8 mouse cellular contexts compared by ENCODE assay signal in genomic region chr11:117709308-117709707, GRCm38 (mm10). TPM values are rescaled to one million over a fixed set of nuclear protein-coding genes. Genes with fewer than 3 reads are reported as not detected.
DNase-seq lines count a peak whose midpoint lies in the region; ATAC-seq and TF ChIP-seq lines count a peak whose summit lies in the region.

No protein-coding gene starts in this region.

- peaks cover 15% of the 10 kb centered on the region for H3K4me1 ChIP-seq in heart, embryonic 11.5 days (ENCODE audit: control insufficient read depth, insufficient read depth, low read length)
- no peaks in the 10 kb centered on the region for H3K4me1 ChIP-seq in hindbrain, postnatal 0 days (ENCODE audit: insufficient read depth, low read length)
- no peaks in the 10 kb centered on the region for H3K4me1 ChIP-seq in midbrain, postnatal 0 days (ENCODE audit: insufficient read depth, low read length)

- no peak for ATAC-seq in heart, embryonic 11.5 days (replicated peaks; ENCODE audit: insufficient number of reproducible peaks, low FRiP score, low TSS enrichment)
- ATAC-seq in hindbrain, postnatal 0 days: no peak
- no peak for ATAC-seq in midbrain, postnatal 0 days (ENCODE audit: low FRiP score)
- ATAC-seq in activated CD4-positive, CD25-positive, alpha-beta regulatory T cell, adult 4 months: no peak

- no peak overlapping the region for H3K4me3 ChIP-seq in heart, embryonic 11.5 days (ENCODE audit: low read depth, low read length)
- no peak overlapping the region for H3K4me3 ChIP-seq in hindbrain, postnatal 0 days (ENCODE audit: low read length)
- no peak overlapping the region for H3K4me3 ChIP-seq in midbrain, postnatal 0 days (ENCODE audit: low read depth, low read length)

- no peak overlapping the region for H3K27ac ChIP-seq in heart, embryonic 11.5 days (ENCODE audit: low read depth, low read length)
- H3K27ac ChIP-seq in hindbrain, postnatal 0 days: no peak overlapping the region
- H3K27ac ChIP-seq in midbrain, postnatal 0 days (ENCODE audit: low read depth, low read length): no peak overlapping the region

- DNase-seq in heart, adult 18-20 months: peak; percentile 52 to 88
- DNase-seq in right cerebral cortex, adult 2 months (ENCODE audit: low spot score in 2 of 2): peak; percentile 51 to 75
- DNase-seq in right cerebral cortex, postnatal 25 days: no peak
- DNase-seq in cerebellum, postnatal 10 days: peak; percentile 72 to 76
- DNase-seq in hindbrain, postnatal 0 days (ENCODE audit: low spot score): peak; percentile 81
- DNase-seq in midbrain, postnatal 0 days (ENCODE audit: low spot score): peak; percentile 65

- no peak overlapping the region for H3K9ac ChIP-seq in heart, embryonic 11.5 days (ENCODE audit: low read depth, low read length)
- no peak overlapping the region for H3K9ac ChIP-seq in hindbrain, postnatal 0 days (replicated peaks; ENCODE audit: low read length)
- no peak overlapping the region for H3K9ac ChIP-seq in midbrain, postnatal 0 days (replicated peaks; ENCODE audit: low read length, poor library complexity, severe bottlenecking)

- no peak overlapping the region for H3K4me2 ChIP-seq in heart, embryonic 11.5 days
- no peak overlapping the region for H3K4me2 ChIP-seq in hindbrain, postnatal 0 days (ENCODE audit: low read depth, low read length)
- H3K4me2 ChIP-seq in midbrain, postnatal 0 days (ENCODE audit: low read depth, low read length, poor library complexity, severe bottlenecking): no peak overlapping the region

- no peaks in the 10 kb centered on the region for H3K27me3 ChIP-seq in heart, embryonic 11.5 days (ENCODE audit: control insufficient read depth, insufficient read depth, low read length)
- H3K27me3 ChIP-seq in hindbrain, postnatal 0 days (ENCODE audit: insufficient read depth, low read length): no peaks in the 10 kb centered on the region
- H3K27me3 ChIP-seq in midbrain, postnatal 0 days (ENCODE audit: insufficient read depth, low read length): no peaks in the 10 kb centered on the region

- 62% methylated on average over 4 of the region's 4 CpGs for WGBS in heart, embryonic 11.5 days (ENCODE audit: insufficient replicate concordance)
- WGBS in hindbrain, postnatal 0 days: 56% methylated on average over 4 of the region's 4 CpGs
- WGBS in midbrain, postnatal 0 days: 57% methylated on average over 4 of the region's 4 CpGs

- no peaks in the 10 kb centered on the region for H3K9me3 ChIP-seq in heart, embryonic 11.5 days (replicated peaks; ENCODE audit: control insufficient read depth, low read length)
- no peaks in the 10 kb centered on the region for H3K9me3 ChIP-seq in hindbrain, postnatal 0 days (ENCODE audit: low read length)
- H3K9me3 ChIP-seq in midbrain, postnatal 0 days (ENCODE audit: low read length): no peaks in the 10 kb centered on the region

- peaks cover 3% of the 10 kb centered on the region; the same call in 1 of the 2 replicates for H3K36me3 ChIP-seq in heart, embryonic 11.5 days (ENCODE audit: control insufficient read depth, insufficient read depth, low read length)
- H3K36me3 ChIP-seq in hindbrain, postnatal 0 days (ENCODE audit: insufficient read depth, low read length): peaks cover 14% of the 10 kb centered on the region; the same call in 1 of the 2 replicates
- H3K36me3 ChIP-seq in midbrain, postnatal 0 days (ENCODE audit: insufficient read depth, low read length): peaks cover 5% of the 10 kb centered on the region; the same call in 1 of the 2 replicates

- peak; percentile 68 for TF ChIP-seq CTCF in hindbrain, postnatal 0 days (IDR thresholded peaks at IDR 0.05; ENCODE audit: low read depth)
- peak; percentile 78 for TF ChIP-seq CTCF in midbrain, postnatal 0 days (IDR thresholded peaks at IDR 0.05)

RNA-seq across cellular contexts. Expression of gene Tnrc6c, which starts 55.2 kb away (rescaled TPM):
- total RNA-seq in heart, adult 18-20 months (2021): 10 to 100 TPM; 28.1 to 32.0 TPM
- polyA plus RNA-seq in heart, embryonic 11.5 days (2014; fragmentation: Nextera tagmentation; extraction: Ambion mirVana): 7.0 and 8.1 TPM in 2 replicates
- 56.4 and 64.9 TPM in 2 replicates for total RNA-seq in hindbrain, postnatal 0 days (2014; rRNA removed)
- 18.3 and 19.7 TPM in 2 replicates for polyA plus RNA-seq in hindbrain, postnatal 0 days (2015; fragmentation: Nextera tagmentation; extraction: Ambion mirVana)
- 78.4 and 79.8 TPM in 2 replicates for total RNA-seq in midbrain, postnatal 0 days (2014; rRNA removed)
- polyA plus RNA-seq in midbrain, postnatal 0 days (2015; fragmentation: Nextera tagmentation; extraction: Ambion mirVana): 22.8 and 26.5 TPM in 2 replicates
- polyA plus RNA-seq in activated CD4-positive, CD25-positive, alpha-beta regulatory T cell, adult 4 months (2017; shearing (Covaris generic)): 10 to 100 TPM; 14.3 to 16.8 TPM
